Mouse (Mus musculus) urinary bladder, adult 2 months (tissue): ENCODE data around the gene Plscr2. TPM values are rescaled to one million over a fixed set of nuclear protein-coding genes. Genes with fewer than 3 reads are reported as not detected.

Experiments
- DNase-seq: peaks from one replicate; pipeline ENCODE4 v3.0.0; 2022; ENCODE audit warnings: low spot score
- polyA plus RNA-seq: library from polyadenylated mRNA; depleted of rRNA; stranded (reverse); fragments of >200 nt; gene quantifications from 2 replicates; pipeline ENCODE4 v1.2.3, GENCODE M21; 2012; rRNA removed

Plscr2 gene
- 3.9 and 5.3 TPM in 2 replicates for polyA plus RNA-seq

DNA sequence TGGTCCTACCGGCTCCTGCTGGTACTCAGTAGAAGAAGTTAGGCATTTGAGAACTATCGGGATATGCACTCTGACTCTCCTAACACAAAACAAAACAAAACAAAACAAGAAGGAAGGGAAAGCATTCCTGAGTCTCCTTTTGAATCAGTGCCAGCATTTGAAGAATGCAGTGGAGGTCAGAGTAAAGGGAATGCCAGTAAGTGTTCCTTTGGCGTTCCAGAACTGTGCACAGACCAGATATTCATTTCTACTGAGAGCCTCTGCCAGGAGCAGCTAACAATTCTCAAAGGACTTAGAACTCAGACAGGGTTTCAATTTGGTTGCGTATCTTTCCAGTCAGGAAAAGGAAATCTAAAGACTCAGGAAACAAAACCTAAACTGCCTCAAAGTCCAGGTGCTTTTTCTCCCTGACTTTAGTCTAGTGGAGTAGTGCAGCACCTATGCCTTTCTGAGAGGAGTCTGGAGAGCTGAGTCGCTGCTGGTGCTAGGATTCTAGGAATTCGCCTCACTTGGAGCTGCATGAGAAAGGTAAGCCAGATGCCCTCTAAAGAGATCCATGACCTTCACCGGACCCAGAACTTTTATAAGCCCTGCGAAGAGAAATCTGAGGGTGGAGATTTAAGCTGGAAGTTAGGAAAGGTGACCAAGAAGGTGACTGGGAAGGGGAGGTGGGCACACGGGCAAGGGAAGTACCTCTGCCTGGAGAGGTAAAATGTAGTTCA, at the start of gene Plscr2:
Plscr2 (plus strand) TSS at position 117 of the 722 bp plus-strand sequence.
- DNase-seq = no peak

DNA sequence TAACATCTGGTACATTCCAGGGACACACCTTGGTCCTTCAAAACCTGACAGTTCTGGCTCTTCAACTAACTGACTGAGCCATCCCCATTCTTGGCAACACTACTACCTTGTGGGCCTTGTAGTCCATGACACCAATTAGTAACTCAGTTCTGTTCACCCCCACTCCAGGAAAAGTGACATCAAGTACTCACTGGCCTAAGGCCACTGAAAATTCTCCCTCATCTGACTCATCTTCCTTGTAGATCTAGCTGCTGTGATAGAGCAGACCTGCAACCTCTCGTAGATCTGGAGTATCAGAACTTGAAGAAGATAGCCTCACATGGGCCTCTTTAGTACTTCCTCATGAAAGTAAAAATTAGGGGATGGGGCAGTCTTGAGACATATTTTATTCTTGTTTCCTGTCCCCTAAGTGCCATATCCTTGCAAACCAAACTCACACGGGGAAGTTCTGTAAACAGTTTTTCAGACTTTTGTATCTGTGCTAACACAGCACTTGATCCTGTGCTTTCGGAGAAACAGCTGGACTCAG, 49.2 kb upstream of the Plscr2 start:
- DNase-seq = no peak

GRCm38 (mm10) chr9:92226795-92227194, 48.6 kb upstream of the Plscr2 start:
- DNase-seq = no peak

GRCm38 (mm10) chr9:92228867-92229832, 46.3 kb upstream of the Plscr2 start:
- DNase-seq = no peak

DNA sequence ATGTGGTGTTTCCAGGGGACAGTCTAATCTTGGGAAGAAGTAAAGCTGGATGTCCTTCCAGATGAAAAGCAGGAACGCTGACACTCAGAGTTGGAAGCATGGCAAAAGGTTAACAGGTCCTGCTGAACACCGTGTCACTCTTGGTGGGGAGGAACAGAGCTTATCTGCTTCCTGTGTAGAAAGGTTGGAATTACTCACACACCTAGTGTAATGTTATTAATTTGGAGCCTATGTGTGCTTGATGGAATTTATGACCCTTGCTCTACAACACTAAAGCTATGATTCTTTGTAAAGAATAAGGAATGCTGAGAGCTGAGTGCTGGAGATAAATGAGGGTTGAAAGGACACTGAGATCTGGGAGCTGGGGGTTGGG, 45.6 kb upstream of the Plscr2 start:
- no peak for DNase-seq

DNA sequence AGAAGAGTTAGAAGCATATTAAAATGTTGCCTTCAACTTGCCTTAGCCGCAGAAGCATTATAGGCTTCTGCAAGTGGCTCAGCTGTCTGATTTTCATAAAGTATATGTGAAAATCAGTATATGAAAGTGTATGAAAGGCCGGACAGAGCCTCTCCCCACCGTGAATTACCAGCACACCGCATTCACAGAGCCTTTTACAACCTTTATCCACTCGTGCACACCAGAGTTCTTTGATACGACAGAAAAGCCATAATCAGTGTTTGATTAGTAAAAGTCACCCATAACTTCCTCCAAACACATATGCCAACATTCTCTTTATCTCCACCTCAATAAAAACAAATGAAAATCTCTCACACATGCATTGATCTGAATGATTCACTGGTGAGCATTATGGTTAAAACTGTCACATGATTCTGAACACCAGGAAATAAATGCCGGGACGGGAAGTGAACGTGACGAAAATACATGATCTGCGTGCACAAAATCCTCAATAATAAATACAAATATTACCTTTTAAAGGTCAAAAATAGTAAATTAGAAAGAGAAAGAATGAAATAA, 40.4 kb upstream of the Plscr2 start:
- DNase-seq = no peak

DNA sequence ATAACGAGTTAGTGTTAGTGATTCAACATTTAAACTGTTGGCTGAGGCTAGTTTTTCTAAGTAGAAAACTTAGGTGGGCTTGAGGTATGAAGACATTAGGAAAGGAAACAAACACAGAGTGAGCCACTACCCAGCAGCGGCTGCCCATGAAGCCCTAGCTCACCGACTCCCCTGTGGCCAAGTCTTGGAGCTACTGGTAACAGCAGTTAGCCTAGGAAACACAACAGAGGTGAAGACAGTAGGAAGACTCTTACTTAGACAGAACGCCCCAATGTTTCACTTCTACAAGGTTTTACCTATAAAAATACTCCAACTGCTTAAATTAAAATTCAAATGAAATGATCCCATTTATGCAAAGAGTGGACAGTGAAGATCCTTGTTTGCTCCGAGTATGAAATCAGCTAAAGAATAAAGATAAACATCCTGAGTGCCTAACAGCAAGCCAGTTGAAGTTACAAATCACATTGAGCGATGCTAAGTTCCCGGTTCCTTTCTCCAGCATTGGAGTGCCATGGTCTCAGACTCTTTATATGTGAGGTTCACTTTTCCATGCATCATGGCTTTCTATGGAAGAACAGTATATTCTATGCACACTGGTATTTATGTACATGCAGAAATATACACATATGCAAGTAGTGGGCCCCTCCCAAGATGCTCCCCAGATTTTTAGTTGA, 26.5 kb upstream of the Plscr2 start:
- DNase-seq = no peak

- DNase-seq = no peak
Observed at GRCm38 (mm10) chr9:92249447-92249852, 26.0 kb upstream of the Plscr2 start, which contains the start of gene Plscr1. TSS of gene Plscr1 (plus strand) at chr9:92249750.

DNA sequence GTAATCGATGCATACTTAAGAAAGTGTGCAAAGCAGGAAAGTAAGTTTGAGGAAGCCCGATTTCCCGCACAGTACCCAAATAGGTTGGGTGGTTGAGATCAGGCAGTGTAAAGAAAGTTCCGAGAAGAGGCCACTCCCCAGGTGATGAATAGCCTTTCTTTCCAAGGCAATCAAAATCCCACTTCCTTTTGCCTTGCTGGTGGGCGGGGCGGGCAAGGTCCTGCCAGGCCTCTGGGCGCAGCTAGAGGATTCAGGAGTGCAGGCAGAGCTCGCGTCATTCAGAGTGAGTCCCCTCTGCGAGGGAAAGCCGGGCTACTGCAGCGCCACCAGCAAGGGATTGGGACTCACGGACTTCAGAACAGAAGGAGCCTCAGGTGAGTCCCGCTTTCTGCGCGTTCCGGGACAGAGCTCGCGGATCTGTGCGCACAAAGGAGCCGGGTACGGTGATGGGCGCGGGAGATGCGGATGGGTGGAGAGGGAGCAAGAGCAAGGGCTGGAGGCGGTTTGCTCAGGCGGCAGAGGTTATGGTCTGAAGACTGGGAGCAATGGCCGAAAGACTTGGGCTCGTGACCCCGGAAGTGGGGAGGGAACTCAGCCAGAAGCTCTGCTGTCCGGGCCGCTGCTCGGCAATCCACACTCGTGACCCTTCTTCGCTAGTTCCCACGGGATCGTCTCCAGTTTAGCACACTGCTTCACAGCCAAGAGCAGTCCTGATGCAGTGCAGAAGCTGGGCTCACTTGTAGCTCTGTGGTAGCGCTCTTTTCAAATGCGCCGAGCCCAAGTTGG, 25.2 kb upstream of the Plscr2 start:
- DNase-seq = peak; percentile 35

GRCm38 (mm10) chr9:92252718-92253117, 22.7 kb upstream of the Plscr2 start:
- DNase-seq = no peak

- no peak for DNase-seq
Observed at GRCm38 (mm10) chr9:92253585-92254321, 21.6 kb upstream of the Plscr2 start.

DNA sequence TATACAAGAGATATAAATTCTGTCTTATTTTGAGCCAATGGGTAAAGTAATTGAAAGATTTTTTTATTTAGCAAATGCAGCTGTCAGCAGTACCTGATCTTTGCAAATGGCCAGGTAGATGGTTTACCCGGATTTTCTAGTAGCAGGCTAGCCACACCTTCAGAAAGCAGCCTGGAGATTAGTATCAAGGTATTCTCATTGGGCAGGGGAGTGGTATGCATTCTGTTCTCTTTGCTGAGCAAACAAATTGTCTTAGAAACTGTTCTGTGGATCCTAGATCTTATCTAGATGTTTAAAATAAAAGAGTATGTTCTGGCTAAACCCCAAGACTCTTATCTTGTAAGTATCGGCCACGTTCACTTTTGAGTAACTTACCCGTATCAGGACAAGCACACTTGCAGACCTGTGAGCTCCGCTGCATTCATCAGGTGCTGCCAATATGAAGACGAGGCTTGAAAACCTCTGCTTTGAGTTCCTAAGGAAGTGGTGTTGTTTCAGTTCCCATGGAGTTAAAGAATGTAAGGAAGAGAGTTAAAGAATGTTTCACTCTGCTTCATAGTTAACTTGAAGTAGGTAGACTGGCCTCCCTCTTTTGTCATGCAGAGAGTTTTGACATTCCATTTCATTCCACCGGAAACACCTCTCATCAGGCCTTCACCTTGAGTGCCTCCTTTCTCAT, 14.8 kb upstream of the Plscr2 start:
- no peak for DNase-seq

DNA sequence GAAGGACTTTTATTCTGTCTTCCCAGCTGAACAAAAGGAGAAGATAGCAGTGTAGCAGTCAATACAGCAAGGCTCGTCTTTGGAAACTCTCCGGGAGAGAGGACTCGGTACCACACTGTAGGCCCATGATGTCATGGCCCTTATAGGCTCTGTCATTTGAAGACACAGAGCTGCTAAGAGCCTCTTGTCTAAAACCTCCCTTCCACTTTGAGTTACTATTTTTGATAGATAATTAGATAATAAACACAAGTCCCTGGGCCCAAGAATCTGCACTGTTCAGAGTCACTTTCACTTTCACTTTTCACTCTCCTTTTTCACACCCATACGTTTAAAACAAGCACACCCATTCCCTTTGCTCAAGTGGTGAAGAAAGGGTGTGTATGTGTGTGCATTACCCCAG, 9.7 kb upstream of the Plscr2 start:
- no peak for DNase-seq

DNA sequence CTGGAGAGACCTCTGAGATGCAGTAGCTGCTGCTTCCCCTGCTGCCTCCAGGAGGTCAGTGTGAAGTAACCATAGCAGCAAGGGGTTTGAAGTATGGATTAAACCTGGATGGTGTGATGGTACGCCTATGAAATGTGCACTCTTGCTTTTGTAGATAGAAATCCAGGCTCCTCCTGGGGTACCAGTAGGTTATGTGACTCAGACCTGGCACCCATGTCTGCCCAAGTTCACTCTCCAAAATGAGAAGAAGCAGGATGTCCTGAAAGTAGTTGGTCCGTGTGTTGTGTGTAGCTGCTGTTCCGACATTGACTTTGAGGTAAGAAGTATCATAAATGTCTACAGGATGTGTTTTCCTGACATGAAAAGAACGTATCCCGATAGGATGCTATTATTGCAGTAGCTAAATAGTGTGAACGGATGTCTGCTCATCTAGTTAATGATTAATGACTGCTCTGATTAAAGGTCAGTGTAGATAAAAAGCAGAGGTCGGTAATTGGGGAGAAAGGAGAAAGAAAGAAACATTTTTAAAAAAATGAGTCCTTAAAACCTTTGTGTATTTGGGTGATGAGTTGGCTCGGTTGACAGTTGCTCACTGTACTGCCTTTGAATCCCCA, 8.7 kb upstream of the Plscr2 start:
- no peak for DNase-seq

DNA sequence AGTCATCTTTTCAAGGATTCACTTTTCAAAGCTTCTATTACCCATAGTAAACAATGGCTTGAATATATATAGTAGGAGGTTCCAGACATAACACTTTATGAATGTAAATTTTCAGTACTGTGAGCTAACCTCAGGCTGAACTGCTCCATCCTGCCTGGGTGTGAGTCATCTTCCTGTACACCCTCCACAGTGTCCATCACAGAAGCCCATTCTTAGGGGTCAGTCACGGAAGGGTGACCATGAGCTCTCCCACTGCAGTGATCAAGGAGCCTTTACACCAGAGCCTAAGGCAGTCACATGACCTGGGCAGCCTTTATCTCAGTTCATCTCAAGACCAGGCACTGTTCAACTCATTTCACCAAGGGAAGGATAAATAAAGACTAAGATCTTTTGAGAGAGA, 7.7 kb upstream of the Plscr2 start:
- no peak for DNase-seq

GRCm38 (mm10) chr9:92269829-92270404, 5.5 kb upstream of the Plscr2 start:
- DNase-seq = no peak

- peak; percentile 27 for DNase-seq
Observed at GRCm38 (mm10) chr9:92270927-92271326, 4.5 kb upstream of the Plscr2 start.

DNA sequence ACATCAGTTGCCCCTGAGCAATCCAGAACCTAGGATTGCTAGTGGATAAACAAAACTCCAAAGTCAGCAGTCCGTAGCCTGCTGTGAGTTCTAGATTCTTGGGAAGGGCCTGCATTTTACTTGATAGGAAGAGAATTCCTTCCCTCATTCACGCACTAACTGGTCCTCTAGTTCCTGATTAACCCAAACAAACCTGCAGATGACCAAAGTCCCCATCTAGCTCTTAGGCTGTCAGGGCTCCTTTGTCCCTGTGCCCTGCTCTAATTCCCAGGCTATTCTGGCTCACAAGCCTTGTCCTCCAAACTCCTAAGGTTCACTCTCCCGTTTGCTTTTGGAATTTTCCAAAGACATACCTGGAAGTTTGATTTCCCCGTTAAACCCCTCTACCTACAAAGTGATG, 2.8 kb upstream of the Plscr2 start:
- no peak for DNase-seq

GRCm38 (mm10) chr9:92273271-92273670, 2.1 kb upstream of the Plscr2 start:
- DNase-seq = no peak
